Mouse (Mus musculus) neural tube, embryonic 14.5 days (tissue): ENCODE measurements around the gene Gdpgp1. TPM values are rescaled to one million over a fixed set of nuclear protein-coding genes. Genes with fewer than 3 reads are reported as not detected.

Source experiments
- ATAC-seq: fragments of 200-750 bp; cut with Nextera tagmentation; 2 replicates; pipeline ENCODE4 v1.8.0; 2017; ENCODE audit warnings: low read depth, mild to moderate bottlenecking, moderate TSS enrichment, moderate library complexity
- H3K27ac ChIP-seq: fragments of 300-500 bp; sonication (generic); 2 replicates; pipeline ENCODE4 v1.5.1; 2014; ENCODE audit warnings: low read depth, mild to moderate bottlenecking, control low read depth, low read length, moderate library complexity, mixed read lengths
- H3K27me3 ChIP-seq: fragments of 300-500 bp; sonication (generic); 2 replicates; pipeline ENCODE4 v1.6.1; 2014; ENCODE audit warnings: low read length; ENCODE audit not compliant: control insufficient read depth, insufficient read depth
- H3K36me3 ChIP-seq: fragments of 300-500 bp; sonication (generic); 2 replicates; pipeline ENCODE4 v1.6.1; 2014; ENCODE audit warnings: low read length, mixed read lengths; ENCODE audit not compliant: control insufficient read depth, insufficient read depth
- H3K4me1 ChIP-seq: fragments of 300-500 bp; sonication (generic); 2 replicates; pipeline ENCODE4 v1.6.1; 2014; ENCODE audit warnings: low read length; ENCODE audit not compliant: control insufficient read depth, insufficient read depth
- H3K4me2 ChIP-seq: fragments of 300-500 bp; sonication (generic); 2 replicates; pipeline ENCODE4 v1.6.1; 2014; ENCODE audit warnings: mild to moderate bottlenecking, low read depth, low read length, control low read depth
- H3K4me3 ChIP-seq: fragments of 300-500 bp; sonication (generic); 2 replicates; pipeline ENCODE4 v1.5.1; 2014; ENCODE audit warnings: low read depth, low read length, control low read depth, mixed read lengths
- H3K9ac ChIP-seq: fragments of 300-500 bp; sonication (generic); replicated peaks from 2 replicates; pipeline ENCODE4 v1.6.1; 2014; ENCODE audit warnings: low read depth, mild to moderate bottlenecking, control low read depth, low read length, mixed read lengths
- H3K9me3 ChIP-seq: fragments of 300-500 bp; sonication (generic); 2 replicates; pipeline ENCODE4 v1.6.1; 2016; ENCODE audit warnings: low read length; ENCODE audit not compliant: control insufficient read depth
- WGBS: fragments of 180-500 bp; shearing (Covaris S2); extraction: QIAGEN DNeasy Blood & Tissue Kit; methylation state at CpG from one replicate; pipeline ENCODE4 v1.1.7; 2014; 5-methylcytosine and 5-hydroxymethylcytosine counted together
- polyA plus RNA-seq: library from polyadenylated mRNA; unstranded; fragments of >200 nt; fragmentation: Nextera tagmentation; extraction: Ambion mirVana; gene quantifications from 2 replicates; pipeline ENCODE4 v1.2.1, GENCODE M21; 2014

The Gdpgp1 gene
- polyA plus RNA-seq, 1 experiment from 2014 or later: 5.3 TPM

- no peak overlapping the region for H3K4me3 ChIP-seq
- no peak for ATAC-seq
- H3K27me3 ChIP-seq: no peaks in the 10 kb centered on the region
- no peaks in the 10 kb centered on the region for H3K9me3 ChIP-seq
- 88% methylated on average over 8 of the region's 8 CpGs for WGBS
- no peak overlapping the region; the same call in 1 of the 2 replicates for H3K27ac ChIP-seq
- H3K4me2 ChIP-seq: no peak overlapping the region
- H3K36me3 ChIP-seq: peaks cover 24% of the 10 kb centered on the region; the same call in 1 of the 2 replicates
- H3K4me1 ChIP-seq: no peaks in the 10 kb centered on the region
- H3K9ac ChIP-seq: no peak overlapping the region
Observed at GRCm38 (mm10) chr7:80214459-80214858, 18.2 kb upstream of the Gdpgp1 start.

DNA sequence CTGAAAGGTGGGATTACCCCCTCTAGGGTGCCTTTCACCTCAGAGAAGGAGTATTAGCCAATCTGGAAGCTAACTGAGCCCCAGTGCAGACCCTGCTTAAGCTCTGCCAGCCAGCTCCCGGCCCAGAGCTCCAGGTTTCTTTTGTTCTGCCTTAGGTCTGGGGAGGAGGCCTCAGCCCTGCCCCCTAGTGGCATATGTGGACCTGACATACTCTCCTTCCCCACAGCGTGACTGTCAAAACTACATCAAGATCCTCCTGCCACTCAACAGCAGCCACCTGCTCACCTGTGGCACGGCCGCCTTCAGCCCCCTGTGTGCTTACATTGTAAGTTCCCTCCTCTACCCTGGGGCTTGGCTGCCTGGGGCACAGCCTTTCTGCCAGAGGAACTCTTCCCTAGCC, 17.3 kb upstream of the Gdpgp1 start:
- Histone ChIP-seq H3K9ac (peak overlapping the region; percentile 26; the same call in 1 of the 2 replicates), H3K4me3 (no peak overlapping the region), H3K36me3 (peaks cover 33% of the 10 kb centered on the region), H3K27ac (peak overlapping the region; percentile 62; the same call in 1 of the 2 replicates), H3K9me3 (no peaks in the 10 kb centered on the region), H3K27me3 (no peaks in the 10 kb centered on the region), H3K4me1 (no peaks in the 10 kb centered on the region), H3K4me2 (no peak overlapping the region)
- peak; percentile 87 for ATAC-seq
- 16% methylated on average over 4 of the region's 4 CpGs for WGBS

DNA sequence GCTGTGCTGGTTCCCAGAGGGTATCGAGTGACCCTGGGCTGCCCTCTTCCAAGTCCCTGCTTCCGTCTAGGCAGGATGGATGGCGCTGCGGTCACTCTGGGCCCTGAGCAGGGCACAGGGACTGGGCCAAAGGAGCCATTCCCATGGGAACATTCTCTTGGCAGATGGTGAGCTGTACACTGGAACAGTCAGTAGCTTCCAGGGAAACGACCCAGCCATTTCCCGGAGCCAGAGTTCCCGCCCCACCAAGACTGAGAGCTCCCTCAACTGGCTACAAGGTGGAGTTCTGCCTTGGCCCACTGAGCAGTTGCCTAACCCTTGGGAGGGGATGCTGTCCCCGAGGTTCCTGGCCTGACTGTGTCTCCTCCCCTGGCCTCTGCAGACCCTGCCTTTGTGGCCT, 16.1 kb upstream of the Gdpgp1 start:
- no peak overlapping the region for H3K4me3 ChIP-seq
- H3K9me3 ChIP-seq: no peaks in the 10 kb centered on the region
- ATAC-seq: peak; percentile 35; the same call in 1 of the 2 replicates
- no peaks in the 10 kb centered on the region for H3K4me1 ChIP-seq
- H3K4me2 ChIP-seq: no peak overlapping the region
- no peak overlapping the region for H3K27ac ChIP-seq
- no peaks in the 10 kb centered on the region for H3K27me3 ChIP-seq
- 60% methylated on average over 8 of the region's 8 CpGs for WGBS
- H3K36me3 ChIP-seq: peaks cover 43% of the 10 kb centered on the region
- no peak overlapping the region for H3K9ac ChIP-seq

DNA sequence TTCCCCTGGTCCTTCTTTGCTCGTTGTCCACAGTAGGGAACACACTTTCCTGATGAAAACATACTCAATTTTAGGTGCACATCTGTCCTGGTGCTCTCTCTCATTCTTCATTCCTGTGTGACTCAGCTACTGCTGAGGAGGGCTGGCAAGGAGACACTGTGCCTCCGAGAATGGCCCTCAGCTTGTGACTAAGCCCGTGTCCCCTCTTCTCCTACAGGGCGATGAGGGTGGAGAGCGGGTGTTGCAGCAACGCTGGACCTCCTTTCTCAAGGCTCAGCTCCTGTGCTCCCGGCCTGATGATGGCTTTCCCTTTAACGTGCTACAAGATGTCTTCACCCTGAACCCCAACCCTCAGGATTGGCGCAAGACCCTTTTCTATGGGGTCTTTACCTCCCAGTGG, 14.0 kb upstream of the Gdpgp1 start:
- no peak for ATAC-seq
- H3K36me3 ChIP-seq: peaks cover 49% of the 10 kb centered on the region

GRCm38 (mm10) chr7:80220237-80220797, 12.3 kb upstream of the Gdpgp1 start:
- no peaks in the 10 kb centered on the region for H3K27me3 ChIP-seq
- no peak overlapping the region for H3K4me3 ChIP-seq
- no peak for ATAC-seq
- H3K36me3 ChIP-seq: peaks cover 61% of the 10 kb centered on the region
- no peak overlapping the region for H3K9ac ChIP-seq
- no peak overlapping the region for H3K27ac ChIP-seq
- H3K4me2 ChIP-seq: no peak overlapping the region
- no peaks in the 10 kb centered on the region for H3K9me3 ChIP-seq
- WGBS: 96% methylated on average over 9 of the region's 9 CpGs
- H3K4me1 ChIP-seq: no peaks in the 10 kb centered on the region

More for the DNA sequence above, 14.0 kb upstream of the Gdpgp1 start:
- no peak overlapping the region for H3K4me2 ChIP-seq
- WGBS: 94% methylated on average over 9 of the region's 9 CpGs
- H3K27ac ChIP-seq: no peak overlapping the region
- H3K9ac ChIP-seq: no peak overlapping the region
- no peaks in the 10 kb centered on the region for H3K27me3 ChIP-seq
- no peak overlapping the region for H3K4me3 ChIP-seq
- H3K9me3 ChIP-seq: no peaks in the 10 kb centered on the region
- no peaks in the 10 kb centered on the region for H3K4me1 ChIP-seq

DNA sequence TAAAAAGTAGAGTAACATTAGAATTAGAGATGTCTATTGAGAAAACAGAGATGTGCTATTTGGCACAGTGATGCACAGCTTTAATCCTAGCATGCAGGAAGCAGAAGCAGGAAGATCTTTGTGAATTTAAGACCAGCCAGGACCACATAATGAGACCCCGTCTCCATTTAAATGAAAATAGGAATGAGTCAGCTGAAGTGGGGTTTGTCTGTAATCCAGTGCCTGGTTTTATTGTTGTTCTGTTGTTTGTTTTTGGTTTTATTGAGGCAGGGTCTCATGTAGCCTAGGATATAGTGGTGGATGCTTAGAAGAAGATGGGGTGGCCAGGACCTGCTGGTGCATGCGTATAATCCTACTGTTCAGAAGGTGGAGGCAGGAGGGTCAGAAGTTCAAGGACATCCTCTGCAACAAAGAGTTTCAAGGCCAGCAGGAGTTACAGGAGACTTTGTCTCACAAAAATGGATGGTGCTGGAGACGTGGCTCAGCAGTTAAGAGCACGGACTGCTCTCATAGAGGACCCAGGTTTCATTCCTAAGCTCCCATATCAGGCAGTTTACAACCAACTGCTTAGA, 11.4 kb upstream of the Gdpgp1 start:
- no peak overlapping the region for H3K27ac ChIP-seq
- no peak overlapping the region for H3K9ac ChIP-seq
- H3K4me2 ChIP-seq: no peak overlapping the region
- no peaks in the 10 kb centered on the region for H3K27me3 ChIP-seq
- no peaks in the 10 kb centered on the region for H3K9me3 ChIP-seq
- no peaks in the 10 kb centered on the region for H3K4me1 ChIP-seq
- H3K4me3 ChIP-seq: no peak overlapping the region
- 81% methylated on average over 4 of the region's 4 CpGs for WGBS
- H3K36me3 ChIP-seq: peaks cover 67% of the 10 kb centered on the region
- no peak for ATAC-seq

GRCm38 (mm10) chr7:80227065-80227464, 5.6 kb upstream of the Gdpgp1 start:
- H3K4me1 ChIP-seq: peaks cover 6% of the 10 kb centered on the region; the same call in 1 of the 2 replicates
- H3K27me3 ChIP-seq: no peaks in the 10 kb centered on the region
- H3K4me2 ChIP-seq: no peak overlapping the region
- no peak for ATAC-seq
- no peak overlapping the region for H3K27ac ChIP-seq
- no peak overlapping the region for H3K9ac ChIP-seq
- WGBS: 100% methylated on average over 4 of the region's 4 CpGs
- H3K4me3 ChIP-seq: no peak overlapping the region
- no peaks in the 10 kb centered on the region for H3K9me3 ChIP-seq
- H3K36me3 ChIP-seq: peaks cover 33% of the 10 kb centered on the region

GRCm38 (mm10) chr7:80230196-80230595, 2.5 kb upstream of the Gdpgp1 start:
- Histone ChIP-seq H3K27ac (no peak overlapping the region), H3K4me3 (no peak overlapping the region), H3K4me1 (peaks cover 13% of the 10 kb centered on the region), H3K27me3 (no peaks in the 10 kb centered on the region), H3K9me3 (no peaks in the 10 kb centered on the region), H3K9ac (no peak overlapping the region), H3K36me3 (peaks cover 10% of the 10 kb centered on the region), H3K4me2 (no peak overlapping the region)
- ATAC-seq: no peak
- WGBS: 16% methylated on average over 6 of the region's 6 CpGs

DNA sequence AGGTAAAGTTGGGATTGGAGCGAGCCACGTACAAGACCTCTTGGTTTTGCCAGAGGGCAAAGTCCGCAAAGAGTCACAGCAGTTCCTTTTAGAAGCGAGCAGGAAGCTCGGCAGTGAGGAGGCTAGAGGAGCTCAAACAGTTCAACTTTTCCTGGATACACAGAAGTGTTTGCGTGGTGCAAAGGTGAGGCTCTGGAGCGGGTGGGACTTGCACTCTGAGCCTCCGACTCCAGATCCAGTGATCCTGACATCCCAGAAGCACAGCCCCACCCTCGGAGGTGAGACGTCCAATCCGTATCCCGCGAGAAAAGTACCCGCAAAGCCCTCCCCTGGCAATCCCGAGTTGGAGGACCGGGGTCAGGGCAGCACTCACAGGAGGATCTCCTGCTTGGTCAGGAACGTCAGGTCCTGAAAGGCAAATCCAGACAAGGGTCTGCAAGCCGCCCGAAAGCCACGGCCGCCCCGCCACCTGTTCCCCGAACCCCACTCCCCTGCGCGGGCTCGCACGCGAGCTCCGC, 635 bp upstream of the Gdpgp1 start:
- Histone ChIP-seq H3K27me3 (no peaks in the 10 kb centered on the region), H3K4me3 (peak overlapping the region; percentile 73), H3K9me3 (no peaks in the 10 kb centered on the region), H3K4me1 (peaks cover 13% of the 10 kb centered on the region), H3K36me3 (peaks cover 2% of the 10 kb centered on the region), H3K9ac (peak overlapping the region; percentile 53), H3K4me2 (peak overlapping the region; percentile 64), H3K27ac (no peak overlapping the region)
- WGBS: under 1% methylated on average over 29 of the region's 29 CpGs
- no peak; the same call in 1 of the 2 replicates for ATAC-seq
